Mouse (Mus musculus) limb, embryonic 13.5 days (tissue): Measurements from ENCODE around the gene Cnnm2. TPM values are rescaled to one million over a fixed set of nuclear protein-coding genes. Genes with fewer than 3 reads are reported as not detected.
A peak's percentile ranks its signal among the peaks of the same experiment; 100 is the strongest.
"Not testable (repeated sequence)": the region's sequence is repeated elsewhere in the genome, so short reads cannot be mapped to it uniquely, and the experiment has no call there.

Experiments
- ATAC-seq: fragments of 200-750 bp; cut with Nextera tagmentation; 2 replicates; pipeline ENCODE4 v1.8.0; 2017; ENCODE audit warnings: low read depth, moderate number of reproducible peaks, moderate TSS enrichment; ENCODE audit not compliant: low FRiP score
- H3K27ac ChIP-seq: fragments of 300-500 bp; sonication (generic); 2 replicates; pipeline ENCODE4 v1.5.1; 2015; ENCODE audit warnings: inconsistent platforms, mild to moderate bottlenecking, moderate library complexity
- H3K27me3 ChIP-seq: fragments of 300-500 bp; sonication (generic); 2 replicates; pipeline ENCODE4 v1.6.1; 2015; ENCODE audit warnings: mild to moderate bottlenecking, inconsistent platforms
- H3K36me3 ChIP-seq: fragments of 300-500 bp; sonication (generic); 2 replicates; pipeline ENCODE4 v1.6.1; 2015; ENCODE audit warnings: inconsistent platforms, mild to moderate bottlenecking, moderate library complexity
- H3K4me1 ChIP-seq: fragments of 300-500 bp; sonication (generic); 2 replicates; pipeline ENCODE4 v1.6.1; 2015; ENCODE audit warnings: inconsistent platforms
- H3K4me2 ChIP-seq: fragments of 300-500 bp; sonication (generic); replicated peaks from 2 replicates; pipeline ENCODE4 v1.6.1; 2015; ENCODE audit warnings: inconsistent platforms, mild to moderate bottlenecking, moderate library complexity
- H3K4me3 ChIP-seq: fragments of 300-500 bp; sonication (generic); 2 replicates; pipeline ENCODE4 v1.5.1; 2015; ENCODE audit warnings: moderate library complexity, mild to moderate bottlenecking, inconsistent platforms
- H3K9ac ChIP-seq: fragments of 300-500 bp; sonication (generic); 2 replicates; pipeline ENCODE4 v1.6.1; 2015; ENCODE audit warnings: mild to moderate bottlenecking, inconsistent platforms
- H3K9me3 ChIP-seq: fragments of 300-500 bp; sonication (generic); 2 replicates; pipeline ENCODE4 v1.6.1; 2016; ENCODE audit warnings: inconsistent platforms
- WGBS: fragments of 180-500 bp; shearing (Covaris S2); methylation state at CpG from one replicate; pipeline ENCODE4 v1.1.7; 2015; 5-methylcytosine and 5-hydroxymethylcytosine counted together
- polyA plus RNA-seq: library from polyadenylated mRNA; unstranded; fragments of >200 nt; fragmentation: Nextera tagmentation; extraction: Ambion mirVana; gene quantifications from 2 replicates; pipeline ENCODE4 v1.2.1, GENCODE M21; 2015

The Cnnm2 gene
- polyA plus RNA-seq, 1 experiment from 2014 or later = 4.1 TPM

- no peak overlapping the region for H3K27ac ChIP-seq
- H3K4me2 ChIP-seq = no peak overlapping the region
- H3K9ac ChIP-seq = no peak overlapping the region
- H3K36me3 ChIP-seq = peaks cover 21% of the 10 kb centered on the region
- H3K4me1 ChIP-seq = no peaks in the 10 kb centered on the region
- H3K4me3 ChIP-seq = no peak overlapping the region
- H3K9me3 ChIP-seq = no peaks in the 10 kb centered on the region
- H3K27me3 ChIP-seq = no peaks in the 10 kb centered on the region
- WGBS = 68% methylated on average over 5 of the region's 5 CpGs
- ATAC-seq = no peak
Observed at GRCm38 (mm10) chr19:46735241-46735640, 26.2 kb upstream of the Cnnm2 start.

GRCm38 (mm10) chr19:46737106-46737505 lies 24.3 kb upstream of the Cnnm2 start:
- Histone ChIP-seq H3K27me3 (no peaks in the 10 kb centered on the region), H3K9me3 (no peaks in the 10 kb centered on the region), H3K4me1 (no peaks in the 10 kb centered on the region), H3K4me3 (no peak overlapping the region), H3K4me2 (no peak overlapping the region), H3K9ac (no peak overlapping the region), H3K27ac (no peak overlapping the region), H3K36me3 (peaks cover 20% of the 10 kb centered on the region)
- 82% methylated on average over 7 of the region's 7 CpGs for WGBS
- ATAC-seq = no peak

GRCm38 (mm10) chr19:46740341-46741008 lies 20.9 kb upstream of the Cnnm2 start:
- 54% methylated on average over 7 of the region's 7 CpGs for WGBS
- Histone ChIP-seq H3K27me3 (no peaks in the 10 kb centered on the region), H3K4me2 (no peak overlapping the region), H3K27ac (no peak overlapping the region), H3K4me3 (no peak overlapping the region), H3K9ac (no peak overlapping the region), H3K36me3 (peaks cover 11% of the 10 kb centered on the region; the same call in 1 of the 2 replicates), H3K9me3 (no peaks in the 10 kb centered on the region), H3K4me1 (no peaks in the 10 kb centered on the region)
- ATAC-seq = no peak

- H3K9me3 ChIP-seq = no peaks in the 10 kb centered on the region
- no peaks in the 10 kb centered on the region for H3K27me3 ChIP-seq
- no peak overlapping the region for H3K4me2 ChIP-seq
- no peak for ATAC-seq
- 34% methylated on average over 6 of the region's 6 CpGs for WGBS
- no peak overlapping the region for H3K27ac ChIP-seq
- no peak overlapping the region for H3K9ac ChIP-seq
- H3K36me3 ChIP-seq = peaks cover 11% of the 10 kb centered on the region; the same call in 1 of the 2 replicates
- H3K4me3 ChIP-seq = no peak overlapping the region
- no peaks in the 10 kb centered on the region for H3K4me1 ChIP-seq
Observed at GRCm38 (mm10) chr19:46741574-46741973, 19.8 kb upstream of the Cnnm2 start.

GRCm38 (mm10) chr19:46744681-46745080 lies 16.7 kb upstream of the Cnnm2 start:
- no peaks in the 10 kb centered on the region for H3K27me3 ChIP-seq
- H3K4me1 ChIP-seq = no peaks in the 10 kb centered on the region
- WGBS = 75% methylated on average over 9 of the region's 9 CpGs
- H3K9ac ChIP-seq = no peak overlapping the region
- no peak overlapping the region for H3K4me3 ChIP-seq
- no peak overlapping the region for H3K27ac ChIP-seq
- H3K36me3 ChIP-seq = no peaks in the 10 kb centered on the region
- H3K4me2 ChIP-seq = no peak overlapping the region
- H3K9me3 ChIP-seq = no peaks in the 10 kb centered on the region
- no peak for ATAC-seq

- H3K9ac ChIP-seq = no peak overlapping the region
- no peaks in the 10 kb centered on the region for H3K9me3 ChIP-seq
- no peak for ATAC-seq
- 89% methylated on average over 3 of the region's 3 CpGs for whole genome bisulfite sequencing
- H3K4me1 ChIP-seq = no peaks in the 10 kb centered on the region
- no peak overlapping the region for H3K4me3 ChIP-seq
- H3K27me3 ChIP-seq = no peaks in the 10 kb centered on the region
- no peak overlapping the region for H3K4me2 ChIP-seq
- H3K36me3 ChIP-seq = no peaks in the 10 kb centered on the region
- H3K27ac ChIP-seq = no peak overlapping the region
Observed at GRCm38 (mm10) chr19:46747799-46748198, 13.6 kb upstream of the Cnnm2 start.

- no peak overlapping the region for H3K4me3 ChIP-seq
- no peaks in the 10 kb centered on the region for H3K9me3 ChIP-seq
- ATAC-seq = no peak
- H3K9ac ChIP-seq = no peak overlapping the region
- no peak overlapping the region for H3K4me2 ChIP-seq
- 89% methylated on average over 5 of the region's 5 CpGs for WGBS
- peaks cover 10% of the 10 kb centered on the region; the same call in 1 of the 2 replicates for H3K27me3 ChIP-seq
- no peaks in the 10 kb centered on the region for H3K36me3 ChIP-seq
- no peak overlapping the region for H3K27ac ChIP-seq
- no peaks in the 10 kb centered on the region for H3K4me1 ChIP-seq
Observed at GRCm38 (mm10) chr19:46752235-46752634, 9.2 kb upstream of the Cnnm2 start.

GRCm38 (mm10) chr19:46755066-46755465 lies 6.3 kb upstream of the Cnnm2 start:
- Histone ChIP-seq H3K27me3 (peaks cover 24% of the 10 kb centered on the region), H3K27ac (no peak overlapping the region), H3K9ac (no peak overlapping the region), H3K4me2 (no peak overlapping the region), H3K4me3 (no peak overlapping the region), H3K36me3 (no peaks in the 10 kb centered on the region), H3K4me1 (no peaks in the 10 kb centered on the region), H3K9me3 (no peaks in the 10 kb centered on the region)
- 47% methylated on average over 9 of the region's 9 CpGs for WGBS
- no peak for ATAC-seq

GRCm38 (mm10) chr19:46756221-46756620 lies 5.2 kb upstream of the Cnnm2 start:
- Histone ChIP-seq H3K4me3 (no peak overlapping the region), H3K9ac (no peak overlapping the region), H3K4me2 (no peak overlapping the region), H3K27me3 (peaks cover 24% of the 10 kb centered on the region), H3K4me1 (no peaks in the 10 kb centered on the region), H3K36me3 (no peaks in the 10 kb centered on the region), H3K9me3 (no peaks in the 10 kb centered on the region), H3K27ac (no peak overlapping the region)
- WGBS = 86% methylated on average over 4 of the region's 4 CpGs
- no peak for ATAC-seq

GRCm38 (mm10) chr19:46759096-46759495 lies 2.3 kb upstream of the Cnnm2 start:
- H3K9ac ChIP-seq = no peak overlapping the region
- H3K27ac ChIP-seq = no peak overlapping the region
- peaks cover 44% of the 10 kb centered on the region for H3K27me3 ChIP-seq
- no peaks in the 10 kb centered on the region for H3K9me3 ChIP-seq
- 64% methylated on average over 8 of the region's 8 CpGs for WGBS
- H3K4me1 ChIP-seq = peaks cover 19% of the 10 kb centered on the region
- no peak for ATAC-seq
- H3K4me3 ChIP-seq = no peak overlapping the region
- H3K36me3 ChIP-seq = no peaks in the 10 kb centered on the region
- no peak overlapping the region for H3K4me2 ChIP-seq

GRCm38 (mm10) chr19:46759909-46760308 lies 1.5 kb upstream of the Cnnm2 start:
- 87% methylated on average over 10 of the region's 10 CpGs for WGBS
- H3K27ac ChIP-seq, H3K4me3 ChIP-seq, H3K4me2 ChIP-seq, H3K9me3 ChIP-seq, H3K9ac ChIP-seq, ATAC-seq, H3K36me3 ChIP-seq: not testable (repeated sequence)
- Histone ChIP-seq H3K27me3 (peaks cover 51% of the 10 kb centered on the region), H3K4me1 (peaks cover 27% of the 10 kb centered on the region)

- WGBS = 18% methylated on average over 29 of the region's 29 CpGs
- Histone ChIP-seq H3K36me3 (no peaks in the 10 kb centered on the region), H3K4me2 (peak overlapping the region; percentile 100), H3K4me3 (peak overlapping the region; percentile 76), H3K9me3 (no peaks in the 10 kb centered on the region), H3K4me1 (peaks cover 27% of the 10 kb centered on the region), H3K27ac (no peak overlapping the region; the same call in 1 of the 2 replicates), H3K27me3 (peaks cover 50% of the 10 kb centered on the region), H3K9ac (no peak overlapping the region)
- ATAC-seq = peak; percentile 63
Observed at GRCm38 (mm10) chr19:46760375-46761160, 828 bp upstream of the Cnnm2 start.
